Mouse (Mus musculus) thymus, postnatal 14 days (tissue): ENCODE results near the gene Nr1d1.
"Not testable (repeated sequence)": the region's sequence is repeated elsewhere in the genome, so short reads cannot be mapped to it uniquely, and the experiment has no call there.

ENCODE experiments used
- DNase-seq: peaks from one replicate; pipeline ENCODE4 v3.0.0; 2021

The Nr1d1 gene

DNA sequence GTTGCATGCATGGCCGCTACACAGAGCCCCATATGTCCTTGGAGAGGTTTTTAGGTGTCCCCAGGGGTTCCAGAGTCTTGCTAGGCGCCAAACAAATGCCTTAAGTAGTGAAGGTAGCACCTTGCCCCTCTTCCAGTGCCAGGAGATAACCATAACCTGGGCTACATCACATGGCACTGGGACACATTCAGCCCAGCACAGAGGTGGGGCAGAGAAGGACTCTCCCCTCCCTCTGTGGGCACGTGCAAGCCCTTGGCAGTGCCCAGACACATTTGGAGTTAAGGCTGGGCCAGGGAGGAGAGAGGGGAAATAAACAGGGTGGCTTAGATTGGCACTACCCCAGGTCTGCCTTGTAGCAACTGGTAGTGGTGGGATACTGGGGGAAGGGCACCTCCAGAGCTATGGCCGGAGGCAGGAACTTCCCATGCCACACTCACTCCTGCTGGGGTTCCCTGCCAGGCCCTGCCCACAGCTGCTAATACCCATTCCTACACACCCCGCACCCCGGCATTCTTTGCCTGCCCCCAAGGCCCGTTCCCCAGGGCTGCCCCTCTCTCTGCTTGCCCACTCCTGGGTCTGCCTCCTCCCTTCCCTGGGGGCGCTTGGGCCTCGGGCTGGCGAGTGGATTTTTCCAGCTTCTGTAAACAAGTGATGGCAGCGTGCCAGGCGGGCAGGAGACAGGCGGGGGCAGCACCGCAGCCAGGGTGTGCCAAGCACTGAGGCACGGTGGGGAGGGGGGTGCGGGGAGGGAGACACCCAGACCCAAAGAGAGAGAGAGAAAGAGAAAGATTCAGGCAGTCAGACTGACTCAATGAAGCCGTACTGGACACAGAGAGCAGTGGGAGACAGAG, 24.6 kb downstream of the Nr1d1 start:
- DNase-seq, result no peak

DNA sequence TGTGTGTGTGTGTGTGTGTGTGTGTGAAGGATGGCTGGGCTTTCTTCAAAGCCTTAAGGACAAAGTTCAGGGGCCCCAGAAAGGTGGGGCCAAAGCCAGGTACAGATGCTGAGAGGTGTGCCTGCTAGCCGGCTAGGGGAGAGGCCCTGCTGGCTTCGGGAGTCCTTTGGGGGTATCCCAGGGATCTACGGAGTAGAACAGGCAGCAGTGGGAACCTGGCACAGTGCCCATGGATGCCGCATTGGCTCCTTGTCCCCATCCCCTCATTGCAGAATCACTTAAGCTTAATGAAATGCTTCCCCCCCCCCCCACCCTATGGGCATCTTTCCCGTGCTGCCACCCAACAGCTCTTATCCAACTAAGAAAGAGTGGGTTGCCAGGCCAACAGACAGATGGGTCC, 25.4 kb downstream of the Nr1d1 start:
- no peak for DNase-seq

DNA sequence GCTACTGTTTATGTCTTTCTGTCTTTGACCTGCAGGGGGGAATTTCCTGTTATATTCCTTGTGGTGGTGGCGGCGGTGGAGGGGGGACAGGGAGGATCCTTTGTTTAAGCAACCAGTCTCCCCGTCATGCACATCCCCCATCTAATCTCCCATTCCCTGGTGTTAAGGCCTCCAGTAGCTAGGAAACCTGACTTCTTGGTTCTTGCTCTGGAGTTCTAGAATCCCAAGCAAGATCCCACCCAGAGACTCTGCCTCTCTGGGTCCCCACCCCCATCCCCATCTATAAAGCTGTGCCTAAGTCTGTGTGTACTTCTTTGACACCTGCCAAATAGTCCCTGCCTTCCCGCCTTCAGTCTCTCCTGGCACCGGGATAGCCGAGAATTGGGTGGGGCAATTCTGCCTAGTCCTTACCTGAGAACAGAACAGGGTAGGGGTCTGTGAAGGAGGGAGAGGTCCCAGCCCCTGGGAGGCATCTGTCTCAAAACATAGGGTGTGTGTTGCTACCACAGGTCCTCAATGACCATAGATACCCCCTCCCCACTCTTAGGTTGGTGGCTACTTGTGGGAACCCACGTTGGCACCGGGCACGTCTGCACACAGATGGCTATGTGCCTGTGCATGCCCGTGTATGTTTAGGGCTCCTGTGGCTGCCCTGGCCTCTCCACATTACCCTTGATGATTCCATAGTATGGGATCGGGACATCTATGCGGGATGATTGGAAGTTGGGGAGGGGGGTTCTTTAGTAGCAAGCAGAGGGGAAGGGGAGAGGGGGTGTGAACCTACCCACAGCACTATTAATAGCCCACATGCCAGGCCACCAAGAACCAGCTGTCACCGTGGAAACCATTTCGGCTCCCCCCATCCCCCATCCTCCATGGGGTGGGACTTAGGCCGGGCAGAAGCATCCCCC, 26.4 kb downstream of the Nr1d1 start:
- DNase-seq, result no peak

DNA sequence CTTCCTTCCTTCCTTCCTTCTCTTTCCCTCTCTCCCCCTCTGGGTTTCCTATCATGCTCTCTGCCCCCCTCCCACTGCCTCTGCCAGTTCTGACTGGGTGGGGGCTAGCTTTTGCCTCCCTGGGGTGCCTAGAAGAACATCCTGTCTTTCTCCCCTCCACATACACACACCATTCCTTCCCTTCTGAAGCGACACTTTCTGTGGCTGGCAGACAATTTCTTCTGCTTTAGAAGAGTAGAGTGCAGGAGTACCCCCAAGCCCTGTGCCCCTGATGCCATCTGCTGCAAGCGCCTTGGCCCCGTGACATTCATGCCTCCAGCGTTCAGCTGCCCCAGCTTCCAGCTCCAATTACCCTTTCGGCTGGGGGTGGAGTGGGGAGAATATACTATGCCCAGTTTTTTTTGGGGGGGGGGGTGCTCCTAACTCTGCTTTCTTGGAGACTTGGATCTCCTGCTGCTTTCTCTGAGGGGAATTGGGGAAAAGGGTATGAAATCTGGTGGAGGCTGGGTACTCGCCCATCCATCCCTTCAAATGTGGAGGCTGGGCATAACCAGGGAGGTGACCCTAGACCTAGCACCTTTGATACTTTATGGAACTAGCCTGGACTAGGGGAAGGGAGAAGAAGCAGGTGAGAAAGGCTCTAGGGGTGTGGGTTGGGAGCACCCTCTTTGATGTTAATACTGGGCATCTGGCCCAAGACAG, 27.2 kb downstream of the Nr1d1 start:
- DNase-seq, result peak; percentile 48

DNA sequence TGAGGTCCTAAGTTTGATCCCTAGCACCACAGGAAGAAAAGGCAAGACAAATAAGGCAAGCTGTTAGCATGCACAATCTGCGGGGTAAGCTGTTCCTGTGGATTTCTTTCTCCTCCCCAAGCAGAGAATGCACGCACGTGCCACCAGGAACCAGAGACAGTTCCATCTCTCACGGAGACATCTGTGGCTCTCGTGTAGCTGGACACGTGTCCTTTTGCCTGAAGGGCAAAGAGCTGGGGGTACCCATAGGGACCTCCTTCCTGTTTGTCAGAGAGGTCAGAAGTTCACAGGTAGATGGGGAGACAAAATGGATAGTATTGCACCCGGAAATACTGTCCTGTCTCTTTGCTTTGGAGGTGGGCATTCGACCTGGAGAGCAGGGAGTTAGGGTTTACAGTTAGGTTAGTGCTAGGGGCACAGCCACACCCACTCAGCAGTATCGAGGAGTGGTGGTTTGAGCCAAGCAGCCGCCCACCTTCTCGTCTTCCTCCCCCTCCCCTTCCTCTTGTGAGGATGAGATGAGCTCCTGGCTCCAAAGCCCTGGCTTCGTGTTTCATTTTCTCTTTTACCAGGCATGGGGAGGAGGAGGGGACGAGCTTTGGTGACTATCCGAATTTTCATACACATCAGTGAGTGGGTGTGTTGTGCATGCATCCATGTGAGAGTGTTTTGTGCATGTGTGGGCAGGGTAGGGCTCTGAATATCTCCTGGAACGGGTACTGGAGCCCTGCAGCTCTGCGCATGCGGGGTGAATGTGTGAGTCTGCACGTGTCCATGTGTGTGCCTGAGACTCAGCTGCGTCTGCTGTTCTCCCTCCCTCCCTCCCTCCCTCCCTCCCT, 28.1 kb downstream of the Nr1d1 start:
- DNase-seq, result peak; percentile 86

DNA sequence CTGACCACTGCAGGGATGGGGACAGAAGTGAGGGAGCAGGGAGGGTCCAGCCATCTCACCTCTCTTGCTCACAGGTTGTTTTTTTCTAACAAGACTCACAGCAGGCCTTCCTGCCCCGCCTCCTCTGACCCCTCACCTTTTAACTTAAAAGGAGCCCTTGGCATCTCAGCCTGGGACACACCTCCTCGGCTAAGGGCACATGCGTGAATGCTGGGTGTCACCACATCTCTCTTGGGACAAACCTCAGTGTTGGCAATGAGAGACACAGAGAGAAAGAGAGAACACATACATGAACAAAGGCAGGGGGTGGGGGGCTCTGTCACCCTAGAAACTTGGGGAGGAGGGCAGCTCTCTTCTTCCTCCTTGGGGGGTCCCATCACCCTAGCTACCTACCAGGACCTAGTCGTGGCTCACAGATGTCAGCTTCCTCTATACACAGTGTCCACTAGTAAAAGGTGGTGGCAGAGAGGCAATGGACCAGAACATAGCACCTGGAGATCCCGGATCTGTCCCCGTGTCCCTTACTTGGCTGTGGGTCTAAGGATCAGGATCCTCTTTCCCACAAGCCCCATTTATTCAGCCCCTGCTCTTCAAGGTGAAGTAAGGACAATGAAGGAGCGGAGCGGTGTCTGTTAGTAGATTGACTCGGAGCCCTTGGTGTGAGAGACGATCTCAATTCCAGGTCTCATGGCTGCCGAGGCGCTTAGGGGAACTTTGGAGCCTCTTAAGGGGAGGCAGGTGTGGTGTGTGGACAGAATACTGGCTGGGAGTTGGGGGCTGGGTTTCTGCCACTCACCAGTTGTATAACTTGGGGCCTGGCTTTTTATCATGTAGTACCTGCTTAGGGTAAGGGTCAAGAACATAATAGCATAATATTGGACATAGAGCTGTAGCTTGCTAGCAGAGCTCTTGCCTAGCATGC, 28.9 kb downstream of the Nr1d1 start:
- DNase-seq, result no peak

DNA sequence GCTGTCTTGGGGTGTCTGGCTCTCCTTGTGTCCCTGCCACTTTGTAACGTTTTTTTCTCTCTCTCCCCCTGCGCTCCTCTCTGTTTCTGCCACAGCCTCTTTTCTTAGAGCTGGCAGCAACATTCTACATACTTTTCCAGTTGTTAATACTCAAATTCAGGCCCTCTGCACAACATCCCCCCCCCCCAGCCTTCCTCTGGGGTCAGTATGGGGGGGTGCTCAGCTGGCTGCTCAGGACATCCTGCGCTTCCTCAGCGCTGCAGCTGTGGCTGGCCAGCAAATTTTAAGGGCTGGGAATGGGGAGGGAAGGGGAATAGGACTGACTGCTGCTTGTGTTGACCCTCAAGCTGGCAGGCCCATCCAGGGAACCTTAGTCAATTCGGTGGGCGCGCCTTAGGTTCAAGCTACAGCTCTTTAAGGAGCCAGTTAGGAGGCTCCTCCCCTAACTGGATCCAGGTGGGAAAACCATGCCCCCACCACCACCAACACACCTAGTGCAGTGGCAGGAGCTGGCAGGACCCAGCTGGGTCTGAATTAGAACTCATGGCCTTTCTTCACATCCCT, 30.6 kb downstream of the Nr1d1 start:
- DNase-seq, result no peak

DNA sequence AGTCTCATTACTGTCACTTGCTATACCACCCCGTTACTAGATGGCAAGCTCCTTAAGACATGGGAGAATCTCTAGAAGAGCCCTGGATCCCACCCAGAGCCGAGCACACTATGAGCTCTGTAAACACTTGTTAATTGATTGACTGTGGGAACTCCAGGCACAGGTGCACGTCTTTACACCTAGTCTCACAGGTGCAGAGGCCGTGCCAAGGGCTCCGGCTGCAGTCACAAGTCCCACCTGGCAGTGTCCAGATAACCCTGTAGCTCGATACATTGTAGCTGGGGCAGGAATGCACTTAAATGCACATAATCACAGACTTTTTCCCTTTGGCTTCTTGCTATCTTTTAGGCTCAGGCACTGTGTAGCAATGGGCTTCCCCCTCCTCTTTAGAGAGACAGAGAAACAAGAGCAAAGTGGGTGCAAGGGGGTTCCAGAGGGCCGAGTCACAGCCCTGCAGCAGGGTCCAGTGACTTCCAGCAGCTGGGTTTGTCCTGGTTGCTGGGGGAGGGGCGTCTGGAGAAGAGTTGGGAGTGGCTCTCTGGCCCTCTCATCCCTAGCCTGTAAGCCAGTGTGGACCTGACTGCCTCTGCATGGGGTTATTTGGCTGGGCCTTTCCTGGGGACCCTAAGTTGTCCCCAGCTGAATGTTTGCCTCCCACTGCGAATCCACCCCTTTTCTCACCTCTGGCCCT, 31.3 kb downstream of the Nr1d1 start:
- no peak for DNase-seq

DNA sequence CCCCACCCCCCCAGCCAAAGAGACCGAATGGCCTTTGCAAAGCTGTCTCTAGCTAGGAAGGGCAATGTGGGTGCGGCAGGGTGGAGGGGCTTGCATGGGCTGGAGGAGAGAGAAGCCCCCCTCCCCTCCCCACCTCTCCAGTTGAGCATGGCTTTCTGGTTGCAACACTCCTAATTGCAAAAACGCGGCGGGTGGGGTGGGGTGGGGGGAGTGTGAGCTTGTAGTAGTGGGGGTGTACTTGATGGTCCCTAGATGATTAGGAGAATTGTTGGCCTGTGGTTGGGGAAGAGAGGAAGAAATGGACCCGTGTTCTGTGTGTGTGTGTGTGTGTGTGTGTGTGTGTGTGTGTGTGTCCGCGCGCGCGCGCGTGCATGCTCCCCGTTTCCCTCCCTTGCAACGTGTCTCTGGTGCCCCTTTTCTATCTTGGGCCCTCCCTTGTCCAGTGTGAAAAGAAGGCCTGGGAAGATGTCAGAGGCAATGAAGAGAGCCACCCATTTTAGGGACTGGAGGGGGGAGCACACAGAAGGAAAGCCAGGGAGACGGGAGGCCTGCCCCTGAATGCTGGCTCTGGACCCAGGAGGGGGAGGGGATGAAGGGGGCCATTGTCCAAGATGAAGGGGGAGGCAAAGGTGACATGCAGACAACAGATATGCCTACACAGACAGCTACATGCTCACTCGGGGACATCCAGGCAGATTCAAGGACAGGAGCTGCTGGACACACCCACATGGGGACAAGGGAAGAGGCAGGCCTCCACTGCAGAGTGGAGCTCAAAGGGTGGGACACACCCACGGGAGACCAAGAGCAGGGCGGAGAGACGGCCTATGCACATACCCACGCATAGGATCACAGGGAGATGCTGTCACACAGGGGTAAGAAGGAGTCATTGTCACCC, 32.5 kb downstream of the Nr1d1 start:
- DNase-seq, result no peak

DNA sequence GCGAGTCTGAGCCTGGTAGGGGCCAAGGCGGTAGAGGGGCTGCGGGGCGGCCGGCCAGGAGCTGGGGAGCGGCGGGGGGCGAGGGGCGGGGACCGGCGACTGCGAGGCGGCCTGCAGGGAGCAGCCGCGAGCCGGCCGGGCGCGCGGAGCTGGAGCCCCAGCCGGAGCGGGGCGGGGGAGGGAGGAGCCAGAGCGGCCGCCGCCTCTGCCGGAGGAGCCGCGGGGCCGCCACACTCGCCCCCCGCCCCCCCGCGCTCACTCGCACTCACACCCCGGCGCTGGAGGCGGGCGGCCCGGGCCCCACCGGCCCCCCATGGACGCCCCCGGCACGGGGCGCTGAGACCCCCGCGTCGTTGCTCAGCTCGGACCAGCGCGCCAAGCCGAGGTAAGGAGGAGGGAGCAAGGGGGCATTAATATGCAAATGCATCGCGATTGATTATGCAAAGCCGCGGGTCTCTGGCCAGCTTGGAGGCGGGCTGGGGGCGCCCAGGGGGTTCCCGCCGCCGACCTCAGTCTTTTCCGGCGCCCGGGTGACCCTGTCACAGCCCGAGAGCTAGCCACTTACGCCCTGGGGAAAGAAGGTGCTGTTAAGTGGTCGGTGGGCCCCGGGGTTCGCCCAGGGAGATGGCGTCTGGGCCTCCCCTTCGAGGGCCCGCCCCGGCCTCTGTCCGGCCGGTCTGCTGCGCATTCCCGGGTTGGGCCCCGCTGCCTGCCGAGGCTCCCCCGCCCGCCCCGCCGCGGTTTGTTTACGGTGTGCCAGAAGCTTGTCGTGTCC, 33.3 kb downstream of the Nr1d1 start:
- DNase-seq, result peak; percentile 89

DNA sequence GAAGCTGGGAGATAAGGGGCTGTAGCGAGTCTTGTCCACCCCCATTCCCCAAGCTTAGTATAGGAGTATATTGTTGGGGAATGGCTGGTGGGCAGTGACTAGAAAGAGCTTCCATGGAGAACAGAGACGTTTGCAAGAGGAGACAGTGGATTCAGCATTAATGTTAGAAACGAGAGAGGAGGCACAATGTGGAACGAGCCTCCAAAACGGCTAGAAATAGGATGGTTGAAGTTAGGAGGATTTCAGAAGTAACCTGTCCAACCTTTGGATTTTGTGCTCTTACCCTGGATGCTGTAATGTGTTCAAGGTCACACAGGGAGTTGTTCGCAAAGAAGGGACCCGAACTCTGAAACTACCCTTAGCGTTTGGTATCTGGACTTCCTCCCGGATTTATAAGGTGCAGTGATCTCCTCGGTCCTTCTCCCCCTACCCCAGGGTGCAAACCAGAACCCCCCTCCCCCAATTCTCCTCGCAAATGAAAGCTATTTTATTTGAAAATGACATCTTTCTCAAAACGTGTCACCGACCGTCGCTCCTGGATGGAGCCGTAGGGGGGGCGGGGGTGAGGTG, 34.0 kb downstream of the Nr1d1 start:
- DNase-seq, result no peak

DNA sequence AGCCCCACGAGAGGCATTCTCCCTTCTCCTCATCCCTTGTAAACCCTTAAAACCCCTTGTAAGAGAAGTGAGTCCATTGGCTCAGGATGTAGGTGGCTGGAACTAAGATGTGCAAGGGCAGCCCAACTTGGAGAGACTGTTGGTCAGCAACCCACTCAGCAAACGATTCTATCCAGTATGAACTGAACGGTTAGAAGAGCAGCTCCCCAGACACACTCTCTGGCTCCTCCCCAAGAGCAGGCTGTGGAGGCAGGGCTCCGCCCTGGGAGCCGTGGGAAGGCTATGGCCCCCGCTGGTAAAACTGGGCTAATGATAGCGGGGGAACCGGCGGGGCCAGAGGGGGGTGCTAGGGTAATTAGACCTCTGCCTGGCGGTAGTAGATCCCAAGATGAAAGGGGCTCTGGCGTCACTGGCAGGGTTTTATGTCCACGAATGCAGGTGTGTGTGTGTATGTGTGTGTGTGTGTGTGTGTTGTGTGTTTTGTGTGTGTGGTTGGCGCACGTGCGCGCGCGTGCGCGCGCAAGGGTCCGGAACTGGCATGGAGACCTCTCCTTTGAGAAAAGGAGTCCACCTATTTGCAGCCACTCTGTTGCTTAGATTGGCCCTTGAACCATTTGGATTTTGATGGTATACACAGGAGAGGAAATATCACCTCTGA, 34.6 kb downstream of the Nr1d1 start, which contains the start of gene Thra:
TSS of gene Thra (plus strand) at position 246 of the 658 bp plus-strand sequence.
- peak; percentile 41 for DNase-seq

DNA sequence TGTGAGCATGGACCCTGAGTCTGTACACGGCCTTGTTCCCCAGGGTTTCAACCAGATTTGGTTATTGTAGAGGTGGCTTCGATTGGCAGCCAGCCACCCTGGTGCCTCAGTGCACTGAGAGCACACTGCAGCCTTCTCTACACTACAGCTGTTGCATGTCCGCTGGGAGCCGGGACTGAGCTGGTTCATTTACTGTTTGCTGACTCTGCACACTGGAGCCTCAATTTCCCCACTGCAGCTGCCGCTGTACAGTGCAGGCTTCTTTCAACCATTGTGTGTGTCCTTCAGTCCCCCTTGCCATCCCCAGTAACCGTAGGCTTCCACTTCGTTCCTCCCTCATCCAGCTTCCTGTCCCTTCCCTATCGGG, 35.1 kb downstream of the Nr1d1 start:
- DNase-seq, result no peak

DNA sequence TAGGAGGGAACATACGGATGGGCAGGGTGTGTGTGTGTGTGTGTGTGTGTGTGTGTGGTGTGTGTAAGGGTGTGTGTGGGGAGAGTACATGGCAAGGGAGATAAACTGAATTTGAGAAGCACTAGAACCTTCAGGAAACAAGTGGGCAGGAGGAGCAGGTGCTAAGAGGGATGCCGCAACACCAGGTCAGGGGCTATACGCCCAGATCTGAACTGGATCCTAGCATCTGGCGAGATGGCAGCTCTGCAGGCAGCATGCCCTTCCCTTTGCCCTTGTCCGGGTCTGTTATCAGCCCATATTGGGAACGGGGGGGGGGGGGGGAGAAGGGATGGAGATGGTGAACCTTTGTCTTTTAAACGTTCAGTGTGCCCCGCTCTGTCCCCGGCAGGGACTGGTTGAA, 36.2 kb downstream of the Nr1d1 start:
- DNase-seq, result no peak

DNA sequence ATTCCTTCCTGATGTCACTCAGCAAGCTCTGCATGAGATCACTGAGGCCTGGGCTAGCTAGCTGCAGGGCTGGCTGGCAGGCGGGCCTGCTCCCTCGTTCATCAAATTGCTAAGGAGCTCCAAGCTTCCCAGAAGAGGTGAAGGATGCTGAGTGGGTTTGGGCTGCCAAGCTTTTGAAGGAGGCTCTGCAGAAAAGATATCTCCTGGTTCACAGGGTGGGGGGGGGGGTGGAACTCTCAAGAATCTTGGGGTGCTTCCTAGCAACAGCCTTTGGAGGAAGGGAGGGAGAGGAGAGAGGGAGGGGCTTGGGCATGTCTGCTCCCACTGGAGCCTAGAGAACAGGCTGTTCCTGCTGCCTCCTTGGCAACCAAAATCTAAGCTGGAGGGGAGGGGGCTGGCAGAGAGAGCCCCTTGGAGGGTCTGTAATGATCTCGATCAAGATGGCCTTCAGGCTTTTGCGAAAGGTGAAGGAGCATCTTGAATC, 36.7 kb downstream of the Nr1d1 start:
- no peak for DNase-seq

DNA sequence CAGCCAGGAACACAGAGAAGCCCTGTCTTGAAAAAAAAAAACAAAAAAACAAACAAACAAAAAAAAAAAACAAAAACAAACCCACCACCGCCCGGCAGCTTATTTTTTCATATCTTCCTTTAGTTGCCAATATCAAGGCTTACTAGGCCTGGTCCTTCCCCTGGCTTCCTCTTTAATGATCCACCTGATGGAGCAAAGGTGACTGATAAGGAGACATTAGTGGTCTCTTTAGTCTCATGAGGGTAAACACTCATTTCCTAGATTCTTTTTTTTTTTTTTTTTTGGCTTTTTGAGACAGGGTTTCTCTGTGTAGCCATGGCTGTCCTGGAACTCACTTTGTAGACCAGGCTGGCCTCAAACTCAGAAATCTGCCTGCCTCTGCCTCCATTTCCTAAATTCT, 37.9 kb downstream of the Nr1d1 start:
- not testable (repeated sequence) for DNase-seq

DNA sequence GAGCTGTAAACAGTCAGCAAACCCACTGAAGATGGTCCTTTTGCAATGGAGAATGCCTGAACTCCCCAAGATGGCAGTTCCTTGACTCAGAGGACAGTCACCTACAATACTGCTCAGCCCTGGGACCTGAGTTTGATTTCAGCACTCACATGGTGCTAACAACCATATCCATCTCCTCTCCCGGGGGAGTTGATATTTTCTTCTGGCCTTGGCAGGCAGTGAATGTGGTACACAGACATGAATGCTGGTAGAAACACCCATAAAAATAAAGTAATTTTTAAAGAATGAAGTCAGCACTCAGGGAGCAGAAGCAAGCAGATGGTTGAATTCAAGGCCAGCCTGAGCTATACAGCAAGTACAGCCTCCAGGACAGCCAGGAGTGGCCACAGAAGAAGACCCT, 39.0 kb downstream of the Nr1d1 start:
- no peak for DNase-seq
